Comparison of ENCODE assay signal across 29 mouse cellular contexts in genomic region chr1:193526501-193526900, GRCm38 (mm10).
DNase-seq lines count a peak whose midpoint lies in the region; ATAC-seq and TF ChIP-seq lines count a peak whose summit lies in the region.
"Had no signal": no experiment of that assay in that cellular context is flagged by ENCODE, and none has a peak within 500 bp of the region (broad histone marks: within the 10 kb centered on the region; RNA-seq: fewer than 3 reads in every experiment).

No protein-coding gene starts in this region.

- H3K4me1 ChIP-seq in limb, embryonic 14.5 days (ENCODE audit: control insufficient read depth, insufficient read depth, low read length) = 0 out of 2 replicates have a peak, but pooled peaks cover 3% of the 10 kb centered on the region
- H3K4me1 ChIP-seq in limb, embryonic 10.5 days = peaks cover 7% of the 10 kb centered on the region
- H3K4me1 ChIP-seq in embryonic facial prominence, embryonic 12.5 days = 0 out of 2 replicates have a peak, but pooled peaks cover 7% of the 10 kb centered on the region
- H3K4me1 ChIP-seq in stomach, embryonic 16.5 days (ENCODE audit: control insufficient read depth, insufficient read depth, low read length) = peaks cover 4% of the 10 kb centered on the region; the same call in 1 of the 2 replicates
- peaks cover 7% of the 10 kb centered on the region for H3K4me1 ChIP-seq in forebrain, embryonic 10.5 days
- H3K4me1 ChIP-seq: hindbrain, embryonic 12.5 days; neural tube, embryonic 12.5 days; stomach, embryonic 15.5 days had no signal

- H3K36me3 ChIP-seq in limb, embryonic 14.5 days (ENCODE audit: control insufficient read depth, insufficient read depth, low read length) = no peaks in the 10 kb centered on the region
- H3K36me3 ChIP-seq in limb, embryonic 10.5 days = no peaks in the 10 kb centered on the region
- H3K36me3 ChIP-seq in embryonic facial prominence, embryonic 12.5 days = no peaks in the 10 kb centered on the region
- H3K36me3 ChIP-seq in stomach, embryonic 16.5 days (ENCODE audit: control insufficient read depth, insufficient read depth, low read length) = no peaks in the 10 kb centered on the region
- H3K36me3 ChIP-seq in forebrain, embryonic 10.5 days (replicated peaks) = no peaks in the 10 kb centered on the region
- H3K36me3 ChIP-seq: hindbrain, embryonic 12.5 days; neural tube, embryonic 12.5 days; stomach, embryonic 15.5 days had no signal

- DNase-seq in limb, embryonic 14.5 days (ENCODE audit: low spot score) = peak; percentile 37
- DNase-seq in limb, embryonic 10.5 days (ENCODE audit: low spot score) = no peak
- DNase-seq in embryo, embryonic 10.5 days (ENCODE audit: low spot score) = peak; percentile 34
- no peak for DNase-seq in heart, adult 9 months (ENCODE audit: low spot score in 2 of 2)
- no peak for DNase-seq in forebrain, embryonic 10.5 days (ENCODE audit: extremely low spot score, low spot score)
- no peak for DNase-seq in kidney, adult 9 months
- DNase-seq: adrenal gland, postnatal 10 days; cerebellum, adult 8-10 months; cerebellum, postnatal 36 days; gastrocnemius, postnatal 25 days; heart, adult 11 months; heart, postnatal 36 days; kidney, adult 8-10 months; kidney, postnatal 10 days; lung, postnatal 36 days; midbrain, embryonic 14.5 days; thymus, adult 18-20 months; thymus, postnatal 36 days had no signal

- 27% methylated on average over 3 of the region's 3 CpGs for WGBS in limb, embryonic 14.5 days
- WGBS in limb, embryonic 10.5 days = 54% methylated on average over 3 of the region's 3 CpGs
- WGBS in embryonic facial prominence, embryonic 12.5 days = 33% methylated on average over 3 of the region's 3 CpGs
- 44% methylated on average over 3 of the region's 3 CpGs for WGBS in stomach, embryonic 16.5 days
- WGBS in forebrain, embryonic 10.5 days = 65% methylated on average over 3 of the region's 3 CpGs

- H3K9ac ChIP-seq in limb, embryonic 14.5 days (ENCODE audit: low read depth, low read length, severe bottlenecking) = no peak overlapping the region
- H3K9ac ChIP-seq in embryonic facial prominence, embryonic 12.5 days = no peak overlapping the region
- no peak overlapping the region for H3K9ac ChIP-seq in stomach, embryonic 16.5 days (ENCODE audit: low read length)
- H3K9ac ChIP-seq: hindbrain, embryonic 12.5 days; neural tube, embryonic 12.5 days; stomach, embryonic 15.5 days had no signal

- ATAC-seq in limb, embryonic 14.5 days (ENCODE audit: low FRiP score, low read depth) = no peak; the same call in 1 of the 2 replicates
- no peak for ATAC-seq in embryonic facial prominence, embryonic 12.5 days (ENCODE audit: insufficient number of reproducible peaks, insufficient read depth, low FRiP score, low TSS enrichment)
- ATAC-seq in stomach, embryonic 16.5 days (ENCODE audit: insufficient read depth, low FRiP score) = no peak
- ATAC-seq: forebrain, embryonic 14.5 days; hindbrain, postnatal 0 days; intestine, embryonic 16.5 days; Patski had no signal

- no peaks in the 10 kb centered on the region for H3K27me3 ChIP-seq in limb, embryonic 14.5 days (ENCODE audit: control insufficient read depth, insufficient read depth, low read length)
- no peaks in the 10 kb centered on the region for H3K27me3 ChIP-seq in limb, embryonic 10.5 days (ENCODE audit: low read depth, poor library complexity, severe bottlenecking)
- no peaks in the 10 kb centered on the region for H3K27me3 ChIP-seq in embryonic facial prominence, embryonic 12.5 days
- no peaks in the 10 kb centered on the region for H3K27me3 ChIP-seq in stomach, embryonic 16.5 days (ENCODE audit: control insufficient read depth, insufficient read depth, low read length)
- no peaks in the 10 kb centered on the region for H3K27me3 ChIP-seq in forebrain, embryonic 10.5 days (ENCODE audit: poor library complexity, severe bottlenecking)
- H3K27me3 ChIP-seq: hindbrain, embryonic 12.5 days; neural tube, embryonic 12.5 days; Patski; stomach, embryonic 15.5 days had no signal

- no peak overlapping the region for H3K4me3 ChIP-seq in limb, embryonic 14.5 days (replicated peaks; ENCODE audit: low read length)
- H3K4me3 ChIP-seq in limb, embryonic 10.5 days = no peak overlapping the region
- no peak overlapping the region for H3K4me3 ChIP-seq in embryonic facial prominence, embryonic 12.5 days
- no peak overlapping the region for H3K4me3 ChIP-seq in stomach, embryonic 16.5 days (replicated peaks; ENCODE audit: low read length)
- no peak overlapping the region for H3K4me3 ChIP-seq in forebrain, embryonic 10.5 days
- H3K4me3 ChIP-seq: hindbrain, embryonic 12.5 days; neural tube, embryonic 12.5 days; stomach, embryonic 15.5 days had no signal

- no peak overlapping the region for H3K4me2 ChIP-seq in limb, embryonic 14.5 days (replicated peaks; ENCODE audit: low read depth, low read length, severe bottlenecking)
- no peak overlapping the region for H3K4me2 ChIP-seq in embryonic facial prominence, embryonic 12.5 days (replicated peaks)
- H3K4me2 ChIP-seq in stomach, embryonic 16.5 days (ENCODE audit: low read depth, low read length) = no peak overlapping the region
- H3K4me2 ChIP-seq: heart, embryonic 11.5 days; hindbrain, embryonic 12.5 days; liver, embryonic 11.5 days; neural tube, embryonic 12.5 days; stomach, embryonic 15.5 days had no signal

- H3K9me3 ChIP-seq in limb, embryonic 14.5 days (ENCODE audit: control insufficient read depth, low read length) = peaks cover 5% of the 10 kb centered on the region; the same call in 1 of the 2 replicates
- no peaks in the 10 kb centered on the region for H3K9me3 ChIP-seq in limb, embryonic 10.5 days (replicated peaks)
- H3K9me3 ChIP-seq in embryonic facial prominence, embryonic 12.5 days = no peaks in the 10 kb centered on the region
- H3K9me3 ChIP-seq in stomach, embryonic 16.5 days (replicated peaks; ENCODE audit: control insufficient read depth, low read length) = peaks cover 4% of the 10 kb centered on the region; the same call in 1 of the 2 replicates
- H3K9me3 ChIP-seq in forebrain, embryonic 10.5 days = peaks cover 9% of the 10 kb centered on the region; the same call in 1 of the 2 replicates
- H3K9me3 ChIP-seq: neural tube, embryonic 12.5 days; stomach, embryonic 15.5 days had no signal

- no peak overlapping the region for H3K27ac ChIP-seq in limb, embryonic 14.5 days (replicated peaks; ENCODE audit: low read depth, low read length)
- H3K27ac ChIP-seq in limb, embryonic 10.5 days = no peak overlapping the region
- H3K27ac ChIP-seq in embryonic facial prominence, embryonic 12.5 days = peak overlapping the region; percentile 17; the same call in 1 of the 2 replicates
- peak overlapping the region; percentile 48 for H3K27ac ChIP-seq in stomach, embryonic 16.5 days (ENCODE audit: low read length)
- no peak overlapping the region for H3K27ac ChIP-seq in forebrain, embryonic 10.5 days
- H3K27ac ChIP-seq: hindbrain, embryonic 12.5 days; hindbrain, postnatal 0 days; neural tube, embryonic 12.5 days; stomach, embryonic 15.5 days had no signal

- no peak for TF ChIP-seq POLR2A in limb, embryonic 14.5 days (IDR thresholded peaks at IDR 0.05; ENCODE audit: borderline replicate concordance, extremely low read depth, insufficient read depth, insufficient read length)

Comparison
In these comparisons a context has a peak if more than half of its experiments do, and no peak if none do; other contexts are left out.
1. DNase-seq: peak in limb, embryonic 14.5 days (single experiment) and embryo, embryonic 10.5 days (single experiment); none in limb, embryonic 10.5 days (single experiment), heart, adult 9 months (0 of 2), forebrain, embryonic 10.5 days (single experiment) and kidney, adult 9 months (single experiment).
2. H3K27ac ChIP-seq: peak in embryonic facial prominence, embryonic 12.5 days (single experiment) and stomach, embryonic 16.5 days (single experiment); none in limb, embryonic 14.5 days (single experiment), limb, embryonic 10.5 days (single experiment) and forebrain, embryonic 10.5 days (single experiment).